In genomic region chr7:96500797-96501196, GRCm38 (mm10) we compare ENCODE assay signal across 21 mouse cellular contexts.
A peak's percentile ranks its signal among the peaks of the same experiment; 100 is the strongest.
DNase-seq lines count a peak whose midpoint lies in the region; ATAC-seq lines count a peak whose summit lies in the region.
"Had no signal": no experiment of that assay in that cellular context is flagged by ENCODE, and none has a peak within 500 bp of the region (broad histone marks: within the 10 kb centered on the region; RNA-seq: fewer than 3 reads in every experiment).

No protein-coding gene starts in this region.

- H3K27me3 ChIP-seq in forebrain, embryonic 15.5 days, result no peaks in the 10 kb centered on the region
- peaks cover 5% of the 10 kb centered on the region; the same call in 1 of the 2 replicates for H3K27me3 ChIP-seq in forebrain, embryonic 10.5 days (ENCODE audit: poor library complexity, severe bottlenecking)
- H3K27me3 ChIP-seq: embryonic facial prominence, embryonic 13.5 days; hindbrain, embryonic 13.5 days had no signal

- no peak for DNase-seq in forebrain, embryonic 10.5 days (ENCODE audit: extremely low spot score, low spot score)
- DNase-seq in right cerebral cortex, adult 18-20 months, result peak; percentile 59
- DNase-seq in right cerebral cortex, postnatal 25 days, result no peak
- peak; percentile 79 for DNase-seq in brain, adult 2 months (ENCODE audit: low read depth, low spot score)
- DNase-seq in gastrocnemius, postnatal 25 days, result no peak
- DNase-seq: adrenal gland, adult 8-10 months; adrenal gland, postnatal 36 days; cerebellum, adult 11 months; cerebellum, adult 9-10 months; cerebellum, postnatal 25 days; gastrocnemius, adult 2 months; gastrocnemius, postnatal 36 days; heart, adult 18-20 months; heart, postnatal 10 days; heart, postnatal 4 days; kidney, adult 11 months had no signal

- no peaks in the 10 kb centered on the region for H3K36me3 ChIP-seq in forebrain, embryonic 15.5 days
- H3K36me3 ChIP-seq in forebrain, embryonic 10.5 days (replicated peaks), result no peaks in the 10 kb centered on the region
- H3K36me3 ChIP-seq: embryonic facial prominence, embryonic 13.5 days; heart, embryonic 10.5 days; hindbrain, embryonic 13.5 days had no signal

- H3K27ac ChIP-seq in forebrain, embryonic 15.5 days (replicated peaks), result peak overlapping the region; percentile 77
- H3K27ac ChIP-seq in forebrain, embryonic 10.5 days, result no peak overlapping the region
- H3K27ac ChIP-seq: embryonic facial prominence, embryonic 13.5 days; gastrocnemius, adult 2 months; heart, embryonic 10.5 days; hindbrain, embryonic 13.5 days; hindbrain, postnatal 0 days had no signal

- H3K4me1 ChIP-seq in forebrain, embryonic 15.5 days, result peaks cover 36% of the 10 kb centered on the region
- peaks cover 19% of the 10 kb centered on the region for H3K4me1 ChIP-seq in forebrain, embryonic 10.5 days

- H3K9me3 ChIP-seq in forebrain, embryonic 15.5 days, result no peaks in the 10 kb centered on the region
- no peaks in the 10 kb centered on the region for H3K9me3 ChIP-seq in forebrain, embryonic 10.5 days
- H3K9me3 ChIP-seq: embryonic facial prominence, embryonic 13.5 days; heart, embryonic 10.5 days; hindbrain, embryonic 13.5 days had no signal

- WGBS in forebrain, embryonic 15.5 days, result 81% methylated on average over 4 of the region's 4 CpGs
- 89% methylated on average over 4 of the region's 4 CpGs for WGBS in forebrain, embryonic 10.5 days

- no peak overlapping the region for H3K4me2 ChIP-seq in forebrain, embryonic 15.5 days (replicated peaks)
- H3K4me2 ChIP-seq: embryonic facial prominence, embryonic 13.5 days; hindbrain, embryonic 13.5 days had no signal

- no peak overlapping the region for H3K4me3 ChIP-seq in forebrain, embryonic 15.5 days
- H3K4me3 ChIP-seq in forebrain, embryonic 10.5 days, result no peak overlapping the region
- H3K4me3 ChIP-seq: embryonic facial prominence, embryonic 13.5 days; gastrocnemius, adult 2 months; heart, embryonic 10.5 days; hindbrain, embryonic 13.5 days had no signal

- no peak overlapping the region for H3K9ac ChIP-seq in forebrain, embryonic 15.5 days (replicated peaks)
- H3K9ac ChIP-seq: embryonic facial prominence, embryonic 13.5 days; hindbrain, embryonic 13.5 days had no signal

- no peak for ATAC-seq in forebrain, embryonic 15.5 days (replicated peaks)
- ATAC-seq: hindbrain, postnatal 0 days had no signal

Comparison
In these comparisons a context has a peak if more than half of its experiments do, and no peak if none do; other contexts are left out.
1. DNase-seq: peak in right cerebral cortex, adult 18-20 months (single experiment) and brain, adult 2 months (single experiment); none in forebrain, embryonic 10.5 days (single experiment), right cerebral cortex, postnatal 25 days (single experiment) and gastrocnemius, postnatal 25 days (single experiment).